Mouse (Mus musculus) gastrocnemius, adult 8-10 months (tissue): Measurements from ENCODE around the gene Acss2. TPM values are rescaled to one million over a fixed set of nuclear protein-coding genes. Genes with fewer than 3 reads are reported as not detected.
"Not testable (repeated sequence)": the region's sequence is repeated elsewhere in the genome, so short reads cannot be mapped to it uniquely, and the experiment has no call there.

Experiments
- DNase-seq, 2 experiments: peaks; one replicate each; pipeline ENCODE4 v3.0.0; 2022; ENCODE audit warnings: low spot score in 2 of 2
- total RNA-seq, 4 experiments: library from RNA; stranded (reverse); gene quantifications; 2 replicates each; pipeline ENCODE4 v1.2.4; 2022

The Acss2 gene
- total RNA-seq, 4 experiments from 2014 or later: 25.7 to 34.5 (median 30.1) TPM

GRCm38 (mm10) chr2:155585486-155585885, 67.7 kb downstream of the Acss2 start:
- no peak for DNase-seq

GRCm38 (mm10) chr2:155588136-155588535, 70.4 kb downstream of the Acss2 start:
- DNase-seq: no peak

GRCm38 (mm10) chr2:155589521-155589920, 71.8 kb downstream of the Acss2 start:
- DNase-seq: no peak

- no peak for DNase-seq
These were observed 73.1 kb downstream of the Acss2 start for GRCm38 (mm10) chr2:155590876-155591275.

GRCm38 (mm10) chr2:155591676-155592075, 73.9 kb downstream of the Acss2 start:
- no peak for DNase-seq

- DNase-seq: peak; percentile 99
These were observed 74.5 kb downstream of the Acss2 start, which contains the start of gene Gss for GRCm38 (mm10) chr2:155592137-155592853. Gene Gss (minus strand): TSS chr2:155592810.

- DNase-seq: no peak
These were observed 75.1 kb downstream of the Acss2 start for GRCm38 (mm10) chr2:155592854-155593283.

GRCm38 (mm10) chr2:155595516-155595915, 77.8 kb downstream of the Acss2 start:
- DNase-seq: no peak

- no peak for DNase-seq
These were observed 86.0 kb downstream of the Acss2 start for GRCm38 (mm10) chr2:155603707-155604106.

- no peak for DNase-seq
These were observed 87.0 kb downstream of the Acss2 start for GRCm38 (mm10) chr2:155604560-155605235.

GRCm38 (mm10) chr2:155605236-155605589, 87.5 kb downstream of the Acss2 start:
- not testable (repeated sequence) for DNase-seq

- DNase-seq: no peak
These were observed 88.6 kb downstream of the Acss2 start for GRCm38 (mm10) chr2:155606360-155606759.

- no peak for DNase-seq
These were observed 93.2 kb downstream of the Acss2 start, which contains the start of gene Myh7b for GRCm38 (mm10) chr2:155610978-155611377. Gene Myh7b (plus strand): TSS chr2:155611212.

- DNase-seq: no peak
These were observed 94.2 kb downstream of the Acss2 start for GRCm38 (mm10) chr2:155611834-155612550.

- no peak for DNase-seq
These were observed 95.6 kb downstream of the Acss2 start for GRCm38 (mm10) chr2:155613326-155613755.

GRCm38 (mm10) chr2:155613953-155614352, 96.2 kb downstream of the Acss2 start:
- no peak for DNase-seq

GRCm38 (mm10) chr2:155616971-155617370, 99.2 kb downstream of the Acss2 start:
- DNase-seq: no peak

- peak; percentile 74 to 82 for DNase-seq
These were observed 102.1 kb downstream of the Acss2 start for GRCm38 (mm10) chr2:155619817-155620216.

GRCm38 (mm10) chr2:155622606-155623005, 104.9 kb downstream of the Acss2 start:
- no peak for DNase-seq

GRCm38 (mm10) chr2:155623996-155624395, 106.2 kb downstream of the Acss2 start:
- DNase-seq: no peak

GRCm38 (mm10) chr2:155624730-155625129, 107.0 kb downstream of the Acss2 start:
- no peak for DNase-seq

GRCm38 (mm10) chr2:155626277-155626676, 108.5 kb downstream of the Acss2 start:
- no peak for DNase-seq
